Mouse (Mus musculus) midbrain, embryonic 16.5 days (tissue): ENCODE measurements around the gene A430033K04Rik. TPM values are rescaled to one million over a fixed set of nuclear protein-coding genes. Genes with fewer than 3 reads are reported as not detected.

Source experiments
- ATAC-seq: fragments of 200-750 bp; cut with Nextera tagmentation; 2 replicates; pipeline ENCODE4 v1.8.0; 2017; ENCODE audit warnings: moderate TSS enrichment
- H3K27ac ChIP-seq: fragments of 300-500 bp; sonication (generic); 2 replicates; pipeline ENCODE4 v1.5.1; 2014; ENCODE audit warnings: mild to moderate bottlenecking, low read length, mixed read lengths
- H3K27me3 ChIP-seq: fragments of 300-500 bp; sonication (generic); 2 replicates; pipeline ENCODE4 v1.6.1; 2014; ENCODE audit warnings: low read depth, low read length, mixed read lengths; ENCODE audit not compliant: control insufficient read depth, insufficient read depth
- H3K36me3 ChIP-seq: fragments of 300-500 bp; sonication (generic); 2 replicates; pipeline ENCODE4 v1.6.1; 2014; ENCODE audit warnings: mild to moderate bottlenecking, low read length, moderate library complexity, mixed read lengths; ENCODE audit not compliant: control insufficient read depth, insufficient read depth
- H3K4me1 ChIP-seq: fragments of 300-500 bp; sonication (generic); 2 replicates; pipeline ENCODE4 v1.6.1; 2014; ENCODE audit warnings: mild to moderate bottlenecking, low read length, mixed read lengths; ENCODE audit not compliant: control insufficient read depth, insufficient read depth
- H3K4me2 ChIP-seq: fragments of 300-500 bp; sonication (generic); 2 replicates; pipeline ENCODE4 v1.6.1; 2014; ENCODE audit warnings: mild to moderate bottlenecking, low read length, mixed read lengths
- H3K4me3 ChIP-seq: fragments of 300-500 bp; sonication (generic); 2 replicates; pipeline ENCODE4 v1.5.1; 2014; ENCODE audit warnings: low read depth, mild to moderate bottlenecking, low read length, moderate library complexity, mixed read lengths
- H3K9ac ChIP-seq: fragments of 300-500 bp; sonication (generic); 2 replicates; pipeline ENCODE4 v1.6.1; 2014; ENCODE audit warnings: low read depth, low read length, mixed read lengths
- H3K9me3 ChIP-seq: fragments of 300-500 bp; sonication (generic); replicated peaks from 2 replicates; pipeline ENCODE4 v1.6.1; 2014; ENCODE audit warnings: mild to moderate bottlenecking, low read length, mixed read lengths; ENCODE audit not compliant: control insufficient read depth, poor library complexity, severe bottlenecking
- WGBS: fragments of 180-500 bp; shearing (Covaris S2); extraction: QIAGEN DNeasy Blood & Tissue Kit; methylation state at CpG from one replicate; pipeline ENCODE4 v1.1.7; 2014; 5-methylcytosine and 5-hydroxymethylcytosine counted together
- microRNA-seq: library from miRNA; unstranded; fragments of <30 nt; microRNA quantifications from one replicate; pipeline ENCODE4, GENCODE M21; 2017
- polyA plus RNA-seq: library from polyadenylated mRNA; unstranded; fragments of >200 nt; fragmentation: Nextera tagmentation; extraction: Ambion mirVana; gene quantifications from 2 replicates; pipeline ENCODE4 v1.2.1, GENCODE M21; 2015

A430033K04Rik gene
- polyA plus RNA-seq, 1 experiment from 2014 or later: 25.3 TPM

GRCm38 (mm10) chr5:138689254-138689653 lies 66.6 kb downstream of the A430033K04Rik start:
- ATAC-seq: no peak
- Histone ChIP-seq H3K4me3 (no peak overlapping the region), H3K27me3 (no peaks in the 10 kb centered on the region), H3K27ac (no peak overlapping the region), H3K4me2 (no peak overlapping the region), H3K4me1 (no peaks in the 10 kb centered on the region), H3K9ac (no peak overlapping the region), H3K36me3 (no peaks in the 10 kb centered on the region), H3K9me3 (no peaks in the 10 kb centered on the region)
- 68% methylated on average over 5 of the region's 5 CpGs for WGBS

GRCm38 (mm10) chr5:138692936-138693570 lies 70.4 kb downstream of the A430033K04Rik start:
- ATAC-seq: no peak
- Histone ChIP-seq H3K4me3 (no peak overlapping the region), H3K4me1 (no peaks in the 10 kb centered on the region), H3K4me2 (no peak overlapping the region), H3K27ac (no peak overlapping the region), H3K9ac (no peak overlapping the region), H3K36me3 (no peaks in the 10 kb centered on the region), H3K27me3 (no peaks in the 10 kb centered on the region), H3K9me3 (no peaks in the 10 kb centered on the region)

- H3K27me3 ChIP-seq: no peaks in the 10 kb centered on the region
- H3K4me1 ChIP-seq: no peaks in the 10 kb centered on the region
- no peak overlapping the region for H3K27ac ChIP-seq
- H3K4me3 ChIP-seq: no peak overlapping the region
- no peaks in the 10 kb centered on the region for H3K36me3 ChIP-seq
- H3K9ac ChIP-seq: no peak overlapping the region
- WGBS: 65% methylated on average over 2 of the region's 2 CpGs
- H3K4me2 ChIP-seq: no peak overlapping the region
- no peaks in the 10 kb centered on the region for H3K9me3 ChIP-seq
- no peak for ATAC-seq
These were observed 71.4 kb downstream of the A430033K04Rik start for GRCm38 (mm10) chr5:138694036-138694435.

GRCm38 (mm10) chr5:138694496-138695167 lies 72.0 kb downstream of the A430033K04Rik start:
- H3K4me2 ChIP-seq: no peak overlapping the region
- H3K9ac ChIP-seq: no peak overlapping the region
- WGBS: 62% methylated on average over 4 of the region's 4 CpGs
- ATAC-seq: no peak
- H3K4me1 ChIP-seq: no peaks in the 10 kb centered on the region
- H3K4me3 ChIP-seq: no peak overlapping the region
- no peak overlapping the region for H3K27ac ChIP-seq
- H3K9me3 ChIP-seq: no peaks in the 10 kb centered on the region
- H3K27me3 ChIP-seq: no peaks in the 10 kb centered on the region
- no peaks in the 10 kb centered on the region for H3K36me3 ChIP-seq

GRCm38 (mm10) chr5:138697466-138697865 lies 74.8 kb downstream of the A430033K04Rik start:
- Histone ChIP-seq H3K36me3 (no peaks in the 10 kb centered on the region), H3K27ac (no peak overlapping the region), H3K9me3 (no peaks in the 10 kb centered on the region), H3K4me2 (no peak overlapping the region), H3K4me3 (no peak overlapping the region), H3K4me1 (no peaks in the 10 kb centered on the region), H3K27me3 (no peaks in the 10 kb centered on the region), H3K9ac (no peak overlapping the region)
- no peak for ATAC-seq
- 59% methylated on average over 6 of the region's 6 CpGs for WGBS

Small RNAs within 50 kb of the gene (microRNA-seq; reads per million reads assigned to microRNA genes)
- not detected for gene Gm24082

Other genes with a start within 250 kb of the A430033K04Rik start
- 67.0 and 69.6 TPM in 2 replicates for gene Zfp157, start 181.4 kb upstream of the A430033K04Rik start, polyA plus RNA-seq
- not detected in 2 replicates for gene 1700123K08Rik, start 58.1 kb upstream of the A430033K04Rik start, polyA plus RNA-seq
- gene Zfp68, start 3.1 kb upstream of the A430033K04Rik start, polyA plus RNA-seq: 75.8 and 80.6 TPM in 2 replicates
- gene Fam20c, start 131.7 kb downstream of the A430033K04Rik start, polyA plus RNA-seq: 41.9 and 44.7 TPM in 2 replicates
- gene Gm5294, start 197.2 kb downstream of the A430033K04Rik start, polyA plus RNA-seq: not detected in 2 replicates